Comparison of ENCODE assay signal across 18 mouse cellular contexts in genomic region chr8:112051537-112051936, GRCm38 (mm10). TPM values are rescaled to one million over a fixed set of nuclear protein-coding genes. Genes with fewer than 3 reads are reported as not detected.
"Had no signal": no experiment of that assay in that cellular context is flagged by ENCODE, and none has a peak within 500 bp of the region (broad histone marks: within the 10 kb centered on the region; RNA-seq: fewer than 3 reads in every experiment).

No protein-coding gene starts in this region.

- H3K9ac ChIP-seq: limb, embryonic 13.5 days; liver, embryonic 15.5 days; neural tube, embryonic 13.5 days; stomach, embryonic 15.5 days had no signal

- H3K4me2 ChIP-seq: limb, embryonic 13.5 days; liver, embryonic 15.5 days; midbrain, embryonic 11.5 days; neural tube, embryonic 13.5 days; stomach, embryonic 15.5 days had no signal

- ATAC-seq: midbrain, embryonic 16.5 days had no signal

- H3K27ac ChIP-seq: layer of hippocampus, adult 2 months; limb, embryonic 13.5 days; liver, embryonic 15.5 days; neural tube, embryonic 13.5 days; stomach, embryonic 15.5 days had no signal

- DNase-seq: kidney, adult 11 months; kidney, postnatal 10 days; kidney, postnatal 4 days; left cerebral cortex, postnatal 4 days; lung, postnatal 4 days; retina, postnatal 1 day had no signal

- H3K36me3 ChIP-seq: limb, embryonic 13.5 days; liver, embryonic 15.5 days; neural tube, embryonic 13.5 days; stomach, embryonic 15.5 days had no signal

- H3K4me1 ChIP-seq: limb, embryonic 13.5 days; liver, embryonic 15.5 days; megakaryocyte, embryonic 14.5 days; neural tube, embryonic 13.5 days; stomach, embryonic 15.5 days had no signal

- H3K9me3 ChIP-seq: liver, embryonic 15.5 days; neural tube, embryonic 13.5 days; stomach, embryonic 15.5 days had no signal

- H3K27me3 ChIP-seq: liver, embryonic 15.5 days; megakaryocyte, embryonic 14.5 days; neural tube, embryonic 13.5 days; stomach, embryonic 15.5 days had no signal

- H3K4me3 ChIP-seq: layer of hippocampus, adult 2 months; limb, embryonic 13.5 days; liver, embryonic 15.5 days; megakaryocyte, embryonic 14.5 days; neural tube, embryonic 13.5 days; stomach, embryonic 15.5 days had no signal

RNA-seq across cellular contexts. Expression of gene Gm6793, which starts 36.7 kb away (rescaled TPM):
- total RNA-seq: layer of hippocampus, adult 2 months; layer of hippocampus, postnatal 10 days; left cerebral cortex, adult 18-20 months; liver, adult 2 months had no signal
- polyA plus RNA-seq: liver, adult 2 months; spleen, adult 2 months had no signal
